ENCODE assay signal across 8 mouse cellular contexts in genomic region chr1:171195887-171196397, GRCm38 (mm10). TPM values are rescaled to one million over a fixed set of nuclear protein-coding genes. Genes with fewer than 3 reads are reported as not detected.
DNase-seq lines count a peak whose midpoint lies in the region; ATAC-seq and TF ChIP-seq lines count a peak whose summit lies in the region.

TSS of gene Pcp4l1 (minus strand) at chr1:171196268.

- peak; percentile 72 for ATAC-seq in hindbrain, embryonic 13.5 days (ENCODE audit: low FRiP score)
- peak; percentile 90 for ATAC-seq in lung, postnatal 0 days

- peaks cover 74% of the 10 kb centered on the region for H3K27me3 ChIP-seq in hindbrain, embryonic 13.5 days
- peaks cover 16% of the 10 kb centered on the region; the same call in 1 of the 2 replicates for H3K27me3 ChIP-seq in lung, postnatal 0 days (replicated peaks; ENCODE audit: insufficient read depth, low read length)

- no peak for TF ChIP-seq EP300 in lung, postnatal 0 days (IDR thresholded peaks at IDR 0.05)

- peak within 1 kb of the TSS; percentile 63 for H3K4me3 ChIP-seq in hindbrain, embryonic 13.5 days
- peak within 1 kb of the TSS; percentile 39 for H3K4me3 ChIP-seq in lung, postnatal 0 days (ENCODE audit: low read depth, low read length)

- H3K27ac ChIP-seq in hindbrain, embryonic 13.5 days, result no peak within 1 kb of the TSS
- H3K27ac ChIP-seq in lung, postnatal 0 days (ENCODE audit: low read length), result no peak within 1 kb of the TSS

- no peaks in the 10 kb centered on the region for H3K36me3 ChIP-seq in hindbrain, embryonic 13.5 days
- H3K36me3 ChIP-seq in lung, postnatal 0 days (ENCODE audit: insufficient read depth, low read length), result no peaks in the 10 kb centered on the region

- WGBS in hindbrain, embryonic 13.5 days, result under 1% methylated on average over 33 of the region's 33 CpGs
- 5% methylated on average over 33 of the region's 33 CpGs for WGBS in lung, postnatal 0 days

- peak; percentile 52 for DNase-seq in WW6 (ENCODE audit: low read depth, low spot score)
- DNase-seq in cerebellum, adult 9-11 months, result peak; percentile 47
- DNase-seq in gastrocnemius, adult 18-20 months (ENCODE audit: low spot score), result peak; percentile 62
- peak; percentile 20 to 22 for DNase-seq in layer of hippocampus, postnatal 36 days
- DNase-seq in lung, postnatal 0 days (ENCODE audit: low spot score), result peak; percentile 64
- DNase-seq in retina, embryonic 14.5 days (ENCODE audit: low spot score), result peak; percentile 77
- no peak for DNase-seq in spleen, postnatal 10 days (ENCODE audit: low spot score in 2 of 2)

- peak within 1 kb of the TSS; percentile 77 for H3K9ac ChIP-seq in hindbrain, embryonic 13.5 days
- H3K9ac ChIP-seq in lung, postnatal 0 days (replicated peaks; ENCODE audit: low read depth), result no peak within 1 kb of the TSS

- TF ChIP-seq CTCF in lung, postnatal 0 days (IDR thresholded peaks at IDR 0.05), result no peak

- peak within 1 kb of the TSS; percentile 98 for H3K4me2 ChIP-seq in hindbrain, embryonic 13.5 days
- H3K4me2 ChIP-seq in lung, postnatal 0 days (replicated peaks; ENCODE audit: low read depth, low read length), result peak within 1 kb of the TSS; percentile 76

- no peaks in the 10 kb centered on the region for H3K9me3 ChIP-seq in hindbrain, embryonic 13.5 days
- no peaks in the 10 kb centered on the region for H3K9me3 ChIP-seq in lung, postnatal 0 days (ENCODE audit: low read length)

- H3K4me1 ChIP-seq in hindbrain, embryonic 13.5 days (replicated peaks), result peaks cover 39% of the 10 kb centered on the region
- H3K4me1 ChIP-seq in lung, postnatal 0 days (ENCODE audit: insufficient read depth, low read depth, low read length), result peaks cover 4% of the 10 kb centered on the region; the same call in 1 of the 2 replicates

RNA-seq across cellular contexts. Expression of gene Pcp4l1, which starts in this region (rescaled TPM):
- total RNA-seq in gastrocnemius, adult 18-20 months (2021), result 100 to 1,000 TPM in 1 of 2 experiments, 10 to 100 TPM in 1; 36.1 to 133 TPM
- polyA plus RNA-seq in hindbrain, embryonic 13.5 days (2015; fragmentation: Nextera tagmentation; extraction: Ambion mirVana), result 25.1 and 44.1 TPM in 2 replicates
- total RNA-seq in layer of hippocampus, postnatal 36 days (2021), result 10 to 100 TPM; 39.4 to 42.3 TPM
- 3.3 and 4.4 TPM in 2 replicates for polyA plus RNA-seq in lung, postnatal 0 days (2015; fragmentation: Nextera tagmentation; extraction: Ambion mirVana)

Comparison
In these comparisons a context has a peak if more than half of its experiments do, and no peak if none do; other contexts are left out.
1. DNase-seq: peak in WW6 (single experiment), cerebellum, adult 9-11 months (single experiment), gastrocnemius, adult 18-20 months (single experiment), layer of hippocampus, postnatal 36 days (2 of 2), lung, postnatal 0 days (single experiment) and retina, embryonic 14.5 days (single experiment); none in spleen, postnatal 10 days (0 of 2).